In the genomic region with DNA sequence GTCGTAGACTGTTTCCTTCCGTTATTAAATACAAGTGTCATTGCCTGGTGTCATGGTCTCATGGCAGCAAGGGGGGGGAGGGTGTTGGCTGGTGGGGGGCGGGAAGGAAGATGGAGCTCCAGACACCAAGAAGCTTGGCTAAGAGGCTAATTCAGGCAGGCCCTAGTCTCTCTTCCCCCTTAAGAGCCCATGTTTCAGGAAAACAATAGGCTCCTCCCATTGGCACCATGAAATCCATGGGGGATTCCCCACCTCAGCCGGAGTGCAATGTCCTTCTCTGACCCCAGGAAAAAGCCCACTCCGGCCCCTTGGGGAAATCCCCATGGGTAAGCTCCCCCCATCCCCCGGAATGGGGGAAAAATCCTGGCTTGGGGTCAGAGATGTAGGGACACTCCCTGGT, we compare ENCODE assay signal across 19 mouse cellular contexts. TPM values are rescaled to one million over a fixed set of nuclear protein-coding genes. Genes with fewer than 3 reads are reported as not detected.
DNase-seq lines count a peak whose midpoint lies in the region; TF ChIP-seq lines count a peak whose summit lies in the region.
"Had no signal": no experiment of that assay in that cellular context is flagged by ENCODE, and none has a peak within 500 bp of the region (broad histone marks: within the 10 kb centered on the region; RNA-seq: fewer than 3 reads in every experiment).

No protein-coding gene starts in this region.

- DNase-seq in gastrocnemius, postnatal 14 days, result peak; percentile 28
- no peak for DNase-seq in gastrocnemius, adult 8-10 months (ENCODE audit: low spot score in 2 of 2)
- peak; percentile 49 for DNase-seq in CH12.LX (ENCODE audit: extremely low read depth)
- peak; percentile 42 to 50 for DNase-seq in heart, postnatal 14 days
- DNase-seq in kidney, postnatal 25 days, result peak; percentile 51 to 74
- no peak for DNase-seq in layer of hippocampus, postnatal 36 days
- DNase-seq in spleen, postnatal 36 days (ENCODE audit: low spot score in 2 of 2), result no peak
- DNase-seq: cerebellum, adult 8-10 months; gastrocnemius, postnatal 10 days; thymus, postnatal 4 days had no signal

- peak; percentile 85 for TF ChIP-seq EP300 in CH12.LX (IDR thresholded peaks at IDR 0.05; ENCODE audit: low read length)

- H3K9ac ChIP-seq in CH12.LX (ENCODE audit: insufficient read depth, low read depth), result peak overlapping the region; percentile 15; the same call in 1 of the 2 replicates
- H3K9ac ChIP-seq: hindbrain, embryonic 12.5 days; liver, embryonic 14.5 days had no signal

- no peaks in the 10 kb centered on the region for H3K36me3 ChIP-seq in CH12.LX (replicated peaks in 1 of 2; ENCODE audit: control insufficient read depth in 1 of 2, insufficient read depth in 1 of 2, low read length in 1 of 2)
- H3K36me3 ChIP-seq: G1E; hindbrain, embryonic 12.5 days had no signal

- TF ChIP-seq RAD21 in CH12.LX (IDR thresholded peaks at IDR 0.05; ENCODE audit: low read depth, low read length), result no peak; the same call in 1 of the 2 replicates

- no peak for TF ChIP-seq POLR2A in CH12.LX (IDR thresholded peaks at IDR 0.05; ENCODE audit: low read depth, low read length)

- no peak overlapping the region for H3K4me3 ChIP-seq in CH12.LX (replicated peaks in 1 of 3; ENCODE audit: low read depth in 2 of 3, low read length in 2 of 3, poor library complexity in 1 of 3)
- H3K4me3 ChIP-seq: hindbrain, embryonic 12.5 days had no signal

- H3K27ac ChIP-seq in CH12.LX (ENCODE audit: insufficient read depth, low read depth), result peak overlapping the region; percentile 100
- H3K27ac ChIP-seq: hindbrain, embryonic 12.5 days; liver, embryonic 14.5 days had no signal

- H3K27me3 ChIP-seq in CH12.LX (replicated peaks), result no peaks in the 10 kb centered on the region
- H3K27me3 ChIP-seq: hindbrain, embryonic 12.5 days had no signal

- no peak for TF ChIP-seq CTCF in CH12.LX (conservative IDR thresholded peaks at IDR 0.05 in 1 of 2, IDR thresholded peaks at IDR 0.05 in 1 of 2; ENCODE audit: low read depth in 2 of 2, low read length in 2 of 2)

- H3K9me3 ChIP-seq in CH12.LX (replicated peaks; ENCODE audit: low read length), result no peaks in the 10 kb centered on the region
- H3K9me3 ChIP-seq: G1E; hindbrain, embryonic 12.5 days had no signal

- intact Hi-C loops in gastrocnemius, postnatal 14 days (cut with DNase I; ENCODE audit: low total_unique reads), result no loop called here
- intact Hi-C loops in heart, postnatal 14 days (cut with DNase I), result no loop called here

- dilution Hi-C loops in CH12.LX (cut with MboI; ENCODE audit: extremely low pct_ligation_motif_present, extremely low pct_unique_long_range_greater_than_20kb, low sequenced_read_pairs), result no loop called here

- peak overlapping the region; percentile 0 for H3K4me2 ChIP-seq in CH12.LX (ENCODE audit: insufficient read depth, low read depth, poor library complexity, severe bottlenecking)
- H3K4me2 ChIP-seq: hindbrain, embryonic 12.5 days had no signal

- no peaks in the 10 kb centered on the region for H3K79me2 ChIP-seq in CH12.LX (replicated peaks; ENCODE audit: control insufficient read depth, extremely low read depth, insufficient read depth, poor library complexity, severe bottlenecking)

- peaks cover 54 to 77% of the 10 kb centered on the region in 2 experiments for H3K4me1 ChIP-seq in CH12.LX (ENCODE audit: control insufficient read depth in 1 of 2, insufficient read depth in 2 of 2)
- H3K4me1 ChIP-seq: hindbrain, embryonic 12.5 days had no signal

- in situ Hi-C loops in CH12.LX (cut with MboI; ENCODE audit: low pct_ligation_motif_present, low pct_unique_long_range_greater_than_20kb, low sequenced_read_pairs), result no loop called here

TF ChIP-seq in CH12.LX, 34 proteins besides CTCF, POLR2A, EP300 and RAD21:
- TF ChIP-seq HCFC1 (IDR thresholded peaks at IDR 0.05; ENCODE audit: low read depth, low read length), result peak; percentile 36; the same call in 1 of the 2 replicates
- TF ChIP-seq TCF12 (IDR thresholded peaks at IDR 0.05; ENCODE audit: low read depth, low read length), result peak; percentile 88
- TF ChIP-seq BHLHE40 (IDR thresholded peaks at IDR 0.05; ENCODE audit: low read depth, low read length), result peak; percentile 78
- no peak for TF ChIP-seq UBTF (IDR thresholded peaks at IDR 0.05; ENCODE audit: low read depth, low read length)
- peak; percentile 90 for TF ChIP-seq ETS1 (conservative IDR thresholded peaks at IDR 0.05; ENCODE audit: low read depth, low read length)
- TF ChIP-seq PAX5 (IDR thresholded peaks at IDR 0.05; ENCODE audit: low read length), result no peak
- TF ChIP-seq NELFE (IDR thresholded peaks at IDR 0.05; ENCODE audit: low read depth, low read length), result no peak
- peak; percentile 62; the same call in 1 of the 2 replicates for TF ChIP-seq SIN3A (IDR thresholded peaks at IDR 0.05; ENCODE audit: low read length)
- TF ChIP-seq CHD2 (IDR thresholded peaks at IDR 0.05; ENCODE audit: low read length), result peak; percentile 86; the same call in 1 of the 2 replicates
- 0 out of 2 replicates have a peak, but pooled peaks have one; percentile 44 for TF ChIP-seq MXI1 (IDR thresholded peaks at IDR 0.05; ENCODE audit: low read depth, low read length)
- peak; percentile 46; the same call in 1 of the 2 replicates for TF ChIP-seq MYC (IDR thresholded peaks at IDR 0.05; ENCODE audit: low read depth, low read length)
- peak; percentile 88 for TF ChIP-seq IRF4 (IDR thresholded peaks at IDR 0.05; ENCODE audit: low read depth, low read length)
- TF ChIP-seq POLR2AphosphoS2 (IDR thresholded peaks at IDR 0.05; ENCODE audit: low read depth, low read length), result no peak
- peak; percentile 91 for TF ChIP-seq MEF2A (IDR thresholded peaks at IDR 0.05; ENCODE audit: borderline replicate concordance, low read depth, low read length)
- TF ChIP-seq MAFK (IDR thresholded peaks at IDR 0.05; ENCODE audit: insufficient replicate concordance, low read length), result no peak; the same call in 1 of the 2 replicates
- TF ChIP-seq MAZ (IDR thresholded peaks at IDR 0.05; ENCODE audit: low read depth, low read length), result peak; percentile 99
- TF ChIP-seq SMC3 (IDR thresholded peaks at IDR 0.05; ENCODE audit: low read depth, low read length), result peak; percentile 23; the same call in 1 of the 2 replicates
- peak; percentile 93 for TF ChIP-seq RCOR1 (conservative IDR thresholded peaks at IDR 0.05; ENCODE audit: low read depth, low read length)
- TF ChIP-seq ZMIZ1 (IDR thresholded peaks at IDR 0.05; ENCODE audit: low read depth, low read length), result 0 out of 2 replicates have a peak, but pooled peaks have one; percentile 41
- TF ChIP-seq NRF1 (IDR thresholded peaks at IDR 0.05; ENCODE audit: low read depth, low read length), result no peak
- peak; percentile 68; the same call in 1 of the 2 replicates for TF ChIP-seq KAT2A (IDR thresholded peaks at IDR 0.05; ENCODE audit: insufficient replicate concordance, low read length)
- peak; percentile 58 for TF ChIP-seq ELF1 (IDR thresholded peaks at IDR 0.05; ENCODE audit: low read depth, low read length)
- peak; percentile 21; the same call in 1 of the 2 replicates for TF ChIP-seq MAX (IDR thresholded peaks at IDR 0.05; ENCODE audit: low read length)
- no peak for TF ChIP-seq USF2 (conservative IDR thresholded peaks at IDR 0.05; ENCODE audit: low read depth, low read length)

RNA-seq across cellular contexts. Expression of gene Gm12216, which starts 40.3 kb away (rescaled TPM):
- total RNA-seq in gastrocnemius, postnatal 14 days (2021), result 1 to 10 TPM; 2.1 to 3.7 TPM
- total RNA-seq in gastrocnemius, adult 8-10 months (2022), result 1 to 10 TPM in 2 of 4 experiments, under 1 TPM in 2; 0.36 to 2.1 (median 1.3) TPM
- total RNA-seq in CH12.LX (2012; rRNA removed) (0.88 and 2.7 TPM in 2 replicates), CH12.LX (2014; rRNA removed) (0.73 and 0.77 TPM in 2 replicates)
- 0.56 and 1.1 TPM in 2 replicates for polyA plus RNA-seq in CH12.LX (2012; ENCODE audit: insufficient read length, low read depth)
- 1 to 10 TPM; 2.0 to 3.6 TPM for total RNA-seq in heart, postnatal 14 days (2021)
- total RNA-seq in layer of hippocampus, postnatal 36 days (2021), result 1 to 10 TPM; 8.0 to 9.5 TPM
- polyA plus RNA-seq: forebrain, embryonic 14.5 days; G1E; hindbrain, embryonic 12.5 days; limb, embryonic 11.5 days had no signal

RNA-seq across cellular contexts. Expression of gene Gm17334, which starts 45.8 kb away (rescaled TPM):
- under 1 TPM; 0.23 to 0.33 TPM for total RNA-seq in gastrocnemius, postnatal 14 days (2021)
- total RNA-seq in gastrocnemius, adult 8-10 months (2022), result under 1 TPM in 2 of 4 experiments, not detected in 2; 0.34 to 0.48 TPM
- 0.71 and 0.72 TPM in 2 replicates for total RNA-seq in CH12.LX (2012; rRNA removed)
- not detected in 2 replicates for total RNA-seq in CH12.LX (2014; rRNA removed)
- 0.47 and 0.57 TPM in 2 replicates for polyA plus RNA-seq in CH12.LX (2012; ENCODE audit: insufficient read length, low read depth)
- total RNA-seq in heart, postnatal 14 days (2021), result not detected
- total RNA-seq in layer of hippocampus, postnatal 36 days (2021), result 1 to 10 TPM; 1.0 TPM
- total RNA-seq: G1E; monocyte, adult 5-6 weeks had no signal
- polyA plus RNA-seq: brain, embryonic 14.5 days; forebrain, embryonic 14.5 days; G1E; hindbrain, embryonic 12.5 days; limb, embryonic 11.5 days; liver, embryonic 14.5 days; neural tube, embryonic 14.5 days; stomach, embryonic 16.5 days had no signal

RNA-seq across cellular contexts. Expression of gene Irf1, which starts 49.0 kb away (rescaled TPM):
- total RNA-seq in gastrocnemius, postnatal 14 days (2021), result 1 to 10 TPM; 8.7 to 9.1 TPM
- total RNA-seq in gastrocnemius, adult 8-10 months (2022), result 1 to 10 TPM; 3.2 to 5.8 (median 4.4) TPM
- total RNA-seq in CH12.LX (2012; rRNA removed) (46.4 and 64.9 TPM in 2 replicates), CH12.LX (2014; rRNA removed) (19.8 and 23.6 TPM in 2 replicates)
- 17.8 and 18.2 TPM in 2 replicates for polyA plus RNA-seq in CH12.LX (2012; ENCODE audit: insufficient read length, low read depth)
- 10 to 100 TPM; 18.4 to 19.5 TPM for total RNA-seq in heart, postnatal 14 days (2021)
- 1 to 10 TPM; 7.4 to 7.5 TPM for total RNA-seq in layer of hippocampus, postnatal 36 days (2021)

Comparison
In these comparisons a context has a peak if more than half of its experiments do, and no peak if none do; other contexts are left out.
1. DNase-seq: peak in gastrocnemius, postnatal 14 days (single experiment), CH12.LX (single experiment), heart, postnatal 14 days (2 of 2) and kidney, postnatal 25 days (2 of 2); none in gastrocnemius, adult 8-10 months (0 of 2), layer of hippocampus, postnatal 36 days (0 of 2) and spleen, postnatal 36 days (0 of 2).